Mouse (Mus musculus) ES-CJ7 (cell line): ENCODE measurements at regions not wholly inside any gene's neighbourhood (a gene's known extent, or its start where the extent isn't known, plus 50 kb on each side); places are given as distances from the start of the nearest gene placed in this dataset.
"Not testable (repeated sequence)": the region's sequence is repeated elsewhere in the genome, so short reads cannot be mapped to it uniquely, and the experiment has no call there.

ENCODE experiments used
- DNase-seq: peaks from one replicate; pipeline ENCODE4 v3.0.0; 2011; ENCODE audit warnings: low read depth, low spot score

DNA sequence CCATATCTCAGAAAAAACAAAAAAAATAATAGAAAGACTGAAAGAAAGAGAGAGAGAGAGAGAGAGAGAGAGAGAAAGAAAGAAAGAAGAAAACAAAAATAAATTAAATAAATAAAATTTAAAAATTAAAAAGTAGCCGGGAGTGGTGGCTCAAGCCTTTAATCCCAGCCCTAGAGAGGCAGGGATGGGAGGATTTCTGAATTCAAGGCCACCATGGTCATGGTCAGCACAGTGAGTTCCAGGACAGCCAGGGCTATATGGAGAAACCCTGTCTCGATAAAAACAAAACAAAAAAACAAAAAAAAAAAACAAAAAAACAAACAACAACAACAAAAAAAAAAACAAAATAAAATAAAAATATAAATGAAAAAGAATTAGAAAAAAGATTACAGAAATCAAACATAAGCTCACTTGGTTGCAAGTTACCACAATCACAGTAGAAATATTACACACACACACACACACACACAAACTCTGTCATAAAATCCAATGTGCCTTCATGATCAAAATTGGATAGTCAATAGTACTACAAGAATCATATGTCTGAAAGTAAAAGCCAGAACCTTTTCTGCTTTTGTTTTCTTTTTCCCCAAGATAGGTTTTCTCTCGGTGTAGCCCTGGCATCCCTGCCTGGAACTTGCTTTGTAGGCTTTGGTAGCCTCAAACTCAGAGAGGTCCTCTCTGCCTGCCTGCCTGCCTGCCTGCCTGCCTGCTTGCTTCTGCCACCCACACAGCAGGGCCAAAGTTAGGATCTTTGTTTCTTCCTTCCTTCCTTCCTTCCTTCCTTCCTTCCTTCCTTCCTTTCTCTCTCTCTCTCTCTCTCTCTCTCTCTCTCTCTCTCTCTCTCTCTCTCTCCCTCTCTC is 476.1 kb upstream of the Olfr161 start:
- not testable (repeated sequence) for DNase-seq

DNA sequence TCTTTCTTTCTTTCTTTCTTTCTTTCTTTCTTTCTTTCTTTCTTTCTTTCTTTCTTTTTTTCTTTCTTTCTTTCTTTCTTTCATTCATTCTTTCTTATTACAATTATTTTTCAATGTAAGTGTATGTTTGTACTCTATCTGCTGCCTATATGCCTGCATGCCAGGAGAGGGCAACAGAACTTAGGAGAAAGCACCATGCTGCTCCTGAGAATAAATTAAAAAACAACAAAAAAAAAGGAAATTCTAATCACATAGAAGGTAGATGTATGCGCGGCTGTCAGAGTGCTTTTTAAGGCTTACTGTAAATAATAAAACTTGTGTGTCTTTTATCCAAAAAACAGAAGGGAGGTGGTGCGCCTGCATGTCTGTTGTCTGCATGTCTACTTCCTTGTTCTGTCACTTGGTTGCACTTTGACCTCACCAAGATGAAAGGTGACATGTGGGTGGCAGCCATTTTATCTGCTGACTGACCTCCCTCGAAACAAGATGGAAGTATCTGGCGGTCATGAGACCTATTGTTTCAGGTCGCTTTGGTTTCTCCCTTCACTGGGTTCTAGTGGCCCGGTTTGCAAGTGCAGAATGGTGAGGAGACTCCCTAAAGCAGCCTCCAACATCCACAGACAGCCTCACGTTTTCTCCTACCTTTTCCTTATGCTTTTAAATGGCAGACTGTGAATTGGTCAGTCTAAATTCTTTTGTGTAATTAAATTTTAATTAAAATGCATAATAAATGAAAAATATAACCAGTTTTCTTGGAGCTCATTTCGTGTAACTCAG is 475.3 kb upstream of the Olfr161 start:
- DNase-seq = peak; percentile 69

DNA sequence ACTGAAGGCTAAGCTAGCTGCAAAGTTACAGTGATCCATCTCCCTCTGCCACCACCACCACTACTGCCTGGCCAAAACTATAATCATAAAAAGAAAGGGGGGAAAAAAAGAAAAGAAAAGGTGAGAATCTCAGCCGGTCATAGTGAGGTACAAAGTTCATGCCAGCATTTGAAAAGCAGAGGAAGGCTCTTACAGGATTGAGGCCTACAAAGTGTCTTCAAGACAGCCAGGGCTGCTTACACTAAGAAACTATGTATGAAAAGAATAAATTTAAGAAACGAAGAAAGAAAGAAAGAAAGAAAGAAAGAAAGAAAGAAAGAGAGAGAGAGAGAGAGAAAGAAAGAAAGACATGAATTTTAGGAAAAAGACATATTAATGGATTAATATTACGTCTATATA is 474.7 kb upstream of the Olfr161 start:
- peak; percentile 3 for DNase-seq

DNA sequence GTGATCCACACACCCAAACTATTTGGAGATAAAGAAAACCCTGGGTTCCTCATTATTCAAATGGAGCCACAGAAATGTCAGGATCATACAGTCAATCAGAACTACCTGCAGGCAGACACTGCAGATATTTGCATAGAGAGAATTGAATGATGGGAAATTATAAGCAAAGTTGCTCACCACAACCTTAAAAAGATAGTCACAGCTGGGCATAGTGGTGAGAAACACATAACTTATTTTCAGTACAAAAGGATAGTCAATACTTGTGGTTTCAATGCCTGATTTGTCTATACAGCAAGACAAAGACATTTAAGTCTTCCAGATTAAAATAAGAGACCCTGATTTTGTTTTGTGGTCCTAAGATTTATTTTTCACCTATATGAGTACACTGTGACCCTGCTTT is 469.6 kb upstream of the Olfr161 start:
- not testable (repeated sequence) for DNase-seq

DNA sequence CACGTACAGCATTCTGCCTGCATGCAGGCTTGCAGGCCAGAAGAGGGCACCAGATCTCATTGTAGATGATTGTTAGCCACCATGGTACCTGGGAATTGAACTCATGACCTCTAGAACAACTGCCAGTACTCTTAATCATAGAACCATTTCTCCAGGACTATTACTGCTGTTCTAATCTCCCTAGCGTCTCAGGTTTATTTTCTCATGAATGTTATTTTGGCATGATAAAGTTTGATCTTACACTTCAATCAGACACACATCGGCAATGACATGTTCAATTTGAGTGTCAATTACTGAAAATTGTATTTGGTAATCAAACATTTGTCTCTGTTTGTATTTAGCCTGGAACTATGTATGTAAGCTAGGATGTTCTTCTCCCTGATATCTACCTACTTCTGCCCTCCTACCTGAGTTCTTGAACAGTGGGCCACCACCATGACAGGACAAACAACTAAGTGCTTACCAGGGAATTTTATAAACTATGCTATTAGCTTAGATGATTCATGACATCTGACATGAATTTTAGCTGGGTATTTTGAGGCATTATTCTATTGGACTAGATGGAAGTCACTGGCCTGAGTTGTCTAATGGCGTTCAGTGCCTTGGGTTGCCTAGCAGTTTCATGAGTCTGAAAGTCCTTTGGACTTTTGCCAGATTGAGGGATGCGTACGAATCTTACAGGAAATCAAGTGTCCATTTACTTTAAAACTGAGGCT is 468.5 kb upstream of the Olfr161 start:
- DNase-seq = peak; percentile 18

DNA sequence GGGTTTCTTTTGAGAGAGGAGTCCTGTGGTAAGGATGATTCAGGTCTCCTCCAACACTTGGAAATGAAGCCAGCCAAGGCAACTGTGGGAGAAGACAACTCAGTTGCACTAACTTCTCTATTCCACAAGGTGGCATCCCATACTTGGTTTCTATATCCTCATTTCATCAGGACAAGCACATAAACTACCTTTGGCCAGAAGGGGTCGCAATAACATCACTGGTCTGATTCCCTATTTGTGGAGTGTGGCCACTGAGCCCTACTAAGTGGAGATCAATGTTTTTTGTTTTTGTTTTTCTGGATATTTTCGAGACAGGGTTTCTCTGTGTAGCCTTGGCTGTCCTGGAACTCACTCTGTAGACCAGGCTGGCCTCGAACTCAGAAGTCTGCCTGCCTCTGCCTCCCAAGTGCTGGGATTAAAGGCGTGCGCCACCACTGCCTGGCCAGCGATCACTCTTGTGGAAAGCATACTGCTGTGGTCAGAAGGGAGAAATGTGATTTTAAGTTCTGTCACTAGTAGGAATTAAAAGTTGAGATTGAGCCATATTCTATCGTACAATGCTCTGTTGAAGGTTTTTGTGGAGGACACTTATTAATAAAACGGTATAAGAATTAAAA is 467.9 kb upstream of the Olfr161 start:
- DNase-seq = peak; percentile 99

DNA sequence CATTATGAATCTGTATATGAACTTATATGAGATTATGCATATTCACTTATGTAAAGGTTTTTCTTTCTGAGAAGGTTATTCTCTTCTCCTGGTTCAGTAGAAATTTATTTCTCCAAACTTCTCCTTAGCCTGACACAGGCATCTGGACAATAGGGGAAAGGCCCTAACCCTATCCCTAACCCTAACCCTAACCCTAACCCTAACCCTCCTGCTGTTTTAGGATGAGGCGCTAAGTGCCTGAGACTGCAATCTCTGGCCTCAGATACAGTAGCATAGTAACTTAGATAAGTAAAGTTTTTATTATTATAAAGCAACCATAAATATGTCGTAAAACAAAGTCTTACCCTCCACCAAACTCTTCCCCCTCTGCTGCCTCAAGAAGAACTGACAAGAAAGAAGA is 463.5 kb upstream of the Olfr161 start:
- DNase-seq = peak; percentile 2
